Mouse (Mus musculus): Measurements from ENCODE around the gene Dnajb4. TPM values are rescaled to one million over a fixed set of nuclear protein-coding genes. Genes with fewer than 3 reads are reported as not detected.
"Not testable (repeated sequence)": the region's sequence is repeated elsewhere in the genome, so short reads cannot be mapped to it uniquely, and the experiment has no call there.

Dnajb4 gene
- polyA plus RNA-seq, 1 experiment from 2014 or later, result 40.0 TPM

GRCm38 (mm10) chr3:152147085-152147831, 62.8 kb downstream of the Dnajb4 start:
- Histone ChIP-seq H3K9ac (no peak overlapping the region), H3K4me3 (replicated peaks; ENCODE audit: low read length) (no peak overlapping the region), H3K4me1 (replicated peaks; ENCODE audit: control insufficient read depth, insufficient read depth, low read length) (no peaks in the 10 kb centered on the region), H3K9me3 (ENCODE audit: control insufficient read depth, low read length) (no peaks in the 10 kb centered on the region), H3K27me3 (ENCODE audit: control insufficient read depth, insufficient read depth, low read length) (no peaks in the 10 kb centered on the region), H3K36me3 (replicated peaks; ENCODE audit: control insufficient read depth, insufficient read depth) (no peaks in the 10 kb centered on the region), H3K27ac (no peak overlapping the region), H3K4me2 (replicated peaks) (no peak overlapping the region)
- 79% methylated on average over 12 of the region's 12 CpGs for WGBS
- no peak for ATAC-seq (ENCODE audit: low FRiP score)
- DNase-seq (ENCODE audit: low spot score), result no peak

- WGBS, result 80% methylated on average over 2 of the region's 2 CpGs
- Histone ChIP-seq H3K36me3 (replicated peaks; ENCODE audit: control insufficient read depth, insufficient read depth) (no peaks in the 10 kb centered on the region), H3K4me2 (replicated peaks) (no peak overlapping the region), H3K4me1 (replicated peaks; ENCODE audit: control insufficient read depth, insufficient read depth, low read length) (no peaks in the 10 kb centered on the region), H3K4me3 (replicated peaks; ENCODE audit: low read length) (no peak overlapping the region), H3K9me3 (ENCODE audit: control insufficient read depth, low read length) (no peaks in the 10 kb centered on the region), H3K27me3 (ENCODE audit: control insufficient read depth, insufficient read depth, low read length) (no peaks in the 10 kb centered on the region), H3K27ac (no peak overlapping the region), H3K9ac (no peak overlapping the region)
- peak; percentile 48 for ATAC-seq (ENCODE audit: low FRiP score)
- DNase-seq (ENCODE audit: low spot score), result no peak
Observed at GRCm38 (mm10) chr3:152145186-152145585, 64.9 kb downstream of the Dnajb4 start.

- no peak overlapping the region for H3K4me2 ChIP-seq (replicated peaks)
- no peak for DNase-seq (ENCODE audit: low spot score)
Observed at GRCm38 (mm10) chr3:152142989-152143695, 67.0 kb downstream of the Dnajb4 start.

GRCm38 (mm10) chr3:152142146-152142545, 68.0 kb downstream of the Dnajb4 start:
- no peaks in the 10 kb centered on the region for H3K4me1 ChIP-seq (replicated peaks; ENCODE audit: control insufficient read depth, insufficient read depth, low read length)
- no peak overlapping the region for H3K4me2 ChIP-seq (replicated peaks)
- ATAC-seq (ENCODE audit: low FRiP score) (no peak), DNase-seq (ENCODE audit: low spot score) (no peak)
- 82% methylated on average over 3 of the region's 3 CpGs for WGBS
- H3K36me3 ChIP-seq (replicated peaks; ENCODE audit: control insufficient read depth, insufficient read depth), result no peaks in the 10 kb centered on the region
- no peak overlapping the region for H3K9ac ChIP-seq
- no peaks in the 10 kb centered on the region for H3K27me3 ChIP-seq (ENCODE audit: control insufficient read depth, insufficient read depth, low read length)
- no peak overlapping the region for H3K27ac ChIP-seq
- H3K9me3 ChIP-seq (ENCODE audit: control insufficient read depth, low read length), result no peaks in the 10 kb centered on the region
- no peak overlapping the region for H3K4me3 ChIP-seq (replicated peaks; ENCODE audit: low read length)

More at GRCm38 (mm10) chr3:152142989-152143695, 67.0 kb downstream of the Dnajb4 start:
- Histone ChIP-seq H3K9ac (no peak overlapping the region), H3K27ac (no peak overlapping the region), H3K9me3 (ENCODE audit: control insufficient read depth, low read length) (no peaks in the 10 kb centered on the region), H3K4me3 (replicated peaks; ENCODE audit: low read length) (no peak overlapping the region), H3K4me1 (replicated peaks; ENCODE audit: control insufficient read depth, insufficient read depth, low read length) (no peaks in the 10 kb centered on the region), H3K27me3 (ENCODE audit: control insufficient read depth, insufficient read depth, low read length) (no peaks in the 10 kb centered on the region), H3K36me3 (replicated peaks; ENCODE audit: control insufficient read depth, insufficient read depth) (no peaks in the 10 kb centered on the region)
- WGBS, result 80% methylated on average over 6 of the region's 6 CpGs
- ATAC-seq (ENCODE audit: low FRiP score), result no peak

GRCm38 (mm10) chr3:152139308-152139707, 70.8 kb downstream of the Dnajb4 start:
- H3K9ac ChIP-seq; H3K4me2 ChIP-seq (replicated peaks); H3K36me3 ChIP-seq (replicated peaks; ENCODE audit: control insufficient read depth, insufficient read depth); DNase-seq (ENCODE audit: low spot score); H3K27ac ChIP-seq; H3K27me3 ChIP-seq (ENCODE audit: control insufficient read depth, insufficient read depth, low read length); H3K9me3 ChIP-seq (ENCODE audit: control insufficient read depth, low read length); H3K4me3 ChIP-seq (replicated peaks; ENCODE audit: low read length); ATAC-seq (ENCODE audit: low FRiP score); H3K4me1 ChIP-seq (replicated peaks; ENCODE audit: control insufficient read depth, insufficient read depth, low read length): not testable (repeated sequence)
- 86% methylated on average over 3 of the region's 3 CpGs for WGBS

GRCm38 (mm10) chr3:152136106-152136505, 74.0 kb downstream of the Dnajb4 start:
- WGBS, result 91% methylated on average over 16 of the region's 16 CpGs
- not testable (repeated sequence) for H3K36me3 ChIP-seq (replicated peaks; ENCODE audit: control insufficient read depth, insufficient read depth); H3K9ac ChIP-seq; H3K4me2 ChIP-seq (replicated peaks); H3K9me3 ChIP-seq (ENCODE audit: control insufficient read depth, low read length); H3K27me3 ChIP-seq (ENCODE audit: control insufficient read depth, insufficient read depth, low read length); H3K4me3 ChIP-seq (replicated peaks; ENCODE audit: low read length); H3K4me1 ChIP-seq (replicated peaks; ENCODE audit: control insufficient read depth, insufficient read depth, low read length); DNase-seq (ENCODE audit: low spot score); H3K27ac ChIP-seq; ATAC-seq (ENCODE audit: low FRiP score)

GRCm38 (mm10) chr3:152133621-152134020, 76.5 kb downstream of the Dnajb4 start:
- DNase-seq (ENCODE audit: low spot score) (no peak), ATAC-seq (ENCODE audit: low FRiP score) (no peak)
- Histone ChIP-seq H3K36me3 (replicated peaks; ENCODE audit: control insufficient read depth, insufficient read depth) (no peaks in the 10 kb centered on the region; the same call in 1 of the 2 replicates), H3K4me2 (replicated peaks) (no peak overlapping the region), H3K27me3 (ENCODE audit: control insufficient read depth, insufficient read depth, low read length) (no peaks in the 10 kb centered on the region), H3K4me3 (replicated peaks; ENCODE audit: low read length) (no peak overlapping the region), H3K4me1 (replicated peaks; ENCODE audit: control insufficient read depth, insufficient read depth, low read length) (no peaks in the 10 kb centered on the region), H3K27ac (no peak overlapping the region), H3K9me3 (ENCODE audit: control insufficient read depth, low read length) (no peaks in the 10 kb centered on the region), H3K9ac (no peak overlapping the region)
- WGBS, result 82% methylated on average over 9 of the region's 9 CpGs

- DNase-seq (ENCODE audit: low spot score) (no peak), ATAC-seq (ENCODE audit: low FRiP score) (no peak)
- no peak overlapping the region for H3K9ac ChIP-seq
- WGBS, result 85% methylated on average over 4 of the region's 4 CpGs
- no peaks in the 10 kb centered on the region for H3K27me3 ChIP-seq (ENCODE audit: control insufficient read depth, insufficient read depth, low read length)
- no peaks in the 10 kb centered on the region for H3K9me3 ChIP-seq (ENCODE audit: control insufficient read depth, low read length)
- H3K4me1 ChIP-seq (replicated peaks; ENCODE audit: control insufficient read depth, insufficient read depth, low read length), result no peaks in the 10 kb centered on the region
- no peaks in the 10 kb centered on the region; the same call in 1 of the 2 replicates for H3K36me3 ChIP-seq (replicated peaks; ENCODE audit: control insufficient read depth, insufficient read depth)
- H3K4me2 ChIP-seq (replicated peaks), result no peak overlapping the region
- H3K27ac ChIP-seq, result no peak overlapping the region
- no peak overlapping the region for H3K4me3 ChIP-seq (replicated peaks; ENCODE audit: low read length)
Observed at GRCm38 (mm10) chr3:152130963-152131362, 79.1 kb downstream of the Dnajb4 start.

GRCm38 (mm10) chr3:152129426-152129825, 80.7 kb downstream of the Dnajb4 start:
- not testable (repeated sequence) for H3K27me3 ChIP-seq (ENCODE audit: control insufficient read depth, insufficient read depth, low read length); DNase-seq (ENCODE audit: low spot score); H3K27ac ChIP-seq; H3K36me3 ChIP-seq (replicated peaks; ENCODE audit: control insufficient read depth, insufficient read depth); H3K9me3 ChIP-seq (ENCODE audit: control insufficient read depth, low read length); H3K4me1 ChIP-seq (replicated peaks; ENCODE audit: control insufficient read depth, insufficient read depth, low read length); H3K9ac ChIP-seq; H3K4me3 ChIP-seq (replicated peaks; ENCODE audit: low read length); ATAC-seq (ENCODE audit: low FRiP score); H3K4me2 ChIP-seq (replicated peaks)
- WGBS, result 94% methylated on average over 4 of the region's 4 CpGs
